Mouse (Mus musculus) small intestine, adult 2 months (tissue): ENCODE results near the gene Myom1. TPM values are rescaled to one million over a fixed set of nuclear protein-coding genes. Genes with fewer than 3 reads are reported as not detected.

ENCODE experiments used
- H3K27ac ChIP-seq: fragments of 200-500 bp; 2 replicates; pipeline ENCODE4 v1.5.1; 2012; ENCODE audit warnings: low read depth, low read length, control low read depth, inconsistent platforms; ENCODE audit not compliant: insufficient read depth
- H3K27me3 ChIP-seq: fragments of 200-500 bp; 2 replicates; pipeline ENCODE4 v1.6.1; 2012; ENCODE audit warnings: mild to moderate bottlenecking, moderate library complexity, low read length, inconsistent platforms; ENCODE audit not compliant: control insufficient read depth, insufficient read depth
- H3K36me3 ChIP-seq: fragments of 200-500 bp; 2 replicates; pipeline ENCODE4 v1.6.1; 2012; ENCODE audit warnings: mild to moderate bottlenecking, low read length, control low read depth, inconsistent platforms; ENCODE audit not compliant: control insufficient read depth, insufficient read depth
- H3K4me1 ChIP-seq: fragments of 200-500 bp; 2 replicates; pipeline ENCODE4 v1.6.1; 2012; ENCODE audit warnings: low read length, inconsistent platforms, mixed read lengths; ENCODE audit not compliant: control insufficient read depth, insufficient read depth, insufficient read length
- H3K4me3 ChIP-seq: fragments of 200-500 bp; 2 replicates; pipeline ENCODE4 v1.5.1; 2012; ENCODE audit warnings: low read depth, mild to moderate bottlenecking, control low read depth, inconsistent platforms, low read length, moderate library complexity
- CTCF ChIP-seq: fragments of 200-500 bp; IDR thresholded peaks from 2 replicates; pipeline ENCODE4 v1.5.1; 2012; ENCODE audit warnings: low read depth, mild to moderate bottlenecking, control low read depth, inconsistent platforms, low read length, moderate library complexity, mixed read lengths; ENCODE audit not compliant: insufficient replicate concordance, insufficient read length; ENCODE audit errors: extremely low read depth
- POLR2A ChIP-seq: fragments of 200-500 bp; IDR thresholded peaks from 2 replicates; pipeline ENCODE4 v1.6.1; 2012; ENCODE audit warnings: low read depth, mild to moderate bottlenecking, control low read depth, inconsistent platforms, low read length, moderate library complexity
- WGBS: fragments of 180-500 bp; shearing (Covaris S2); methylation state at CpG from one replicate; pipeline ENCODE4 v1.1.7; 2018; 5-methylcytosine and 5-hydroxymethylcytosine counted together
- polyA plus RNA-seq: library from polyadenylated mRNA; depleted of rRNA; stranded (reverse); fragments of >200 nt; gene quantifications from 2 replicates; pipeline ENCODE4 v1.2.3, GENCODE M21; 2012

Gene Myom1
- polyA plus RNA-seq, 1 experiment, result 3.1 TPM

DNA sequence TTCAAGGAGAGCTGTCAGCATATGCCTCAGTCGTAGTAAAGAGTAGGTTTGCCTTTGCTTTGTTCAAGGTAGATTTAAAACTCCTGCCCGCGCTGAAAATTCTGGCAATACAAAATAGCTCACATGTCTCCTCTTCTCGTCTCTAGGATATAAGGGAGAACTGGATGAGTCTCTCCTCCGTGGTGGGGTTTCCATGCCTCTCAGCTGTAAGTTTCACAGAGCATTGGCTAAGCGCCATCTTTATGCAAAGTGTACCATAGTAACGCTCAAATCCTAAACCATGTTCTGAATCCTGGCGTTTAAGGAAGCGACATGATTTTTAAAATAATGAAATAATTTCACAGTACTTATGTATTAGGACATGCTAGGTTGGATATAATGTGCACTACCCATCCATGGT is 43.2 kb downstream of the Myom1 start:
- Histone ChIP-seq H3K27me3 (no peaks in the 10 kb centered on the region), H3K4me3 (no peak overlapping the region), H3K36me3 (no peaks in the 10 kb centered on the region), H3K4me1 (no peaks in the 10 kb centered on the region), H3K27ac (no peak overlapping the region)
- 84% methylated on average over 9 of the region's 9 CpGs for WGBS
- TF ChIP-seq CTCF (no peak), POLR2A (no peak)

DNA sequence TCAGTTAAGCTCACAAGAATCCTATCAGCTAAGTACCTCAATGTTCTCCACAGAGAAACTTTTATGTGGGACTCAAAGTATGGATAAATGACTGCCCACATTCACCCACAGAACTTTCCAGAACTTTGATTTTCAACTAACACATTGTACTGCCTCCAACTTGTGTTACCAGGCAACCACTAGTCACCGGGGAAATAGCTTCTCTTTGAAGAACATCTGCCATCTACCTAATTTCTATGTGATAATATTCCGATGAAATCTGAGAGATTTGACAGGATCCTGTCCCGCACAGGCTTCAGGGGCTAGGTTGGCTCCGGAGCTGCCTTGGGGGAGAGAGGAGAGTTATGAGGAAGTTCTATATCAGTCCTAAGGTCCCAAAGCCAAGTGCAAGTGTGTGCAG is 44.4 kb downstream of the Myom1 start:
- no peak overlapping the region for H3K4me3 ChIP-seq
- no peaks in the 10 kb centered on the region for H3K36me3 ChIP-seq
- TF ChIP-seq POLR2A (no peak), CTCF (no peak)
- H3K27me3 ChIP-seq, result no peaks in the 10 kb centered on the region
- no peak overlapping the region for H3K27ac ChIP-seq
- H3K4me1 ChIP-seq, result no peaks in the 10 kb centered on the region
- 86% methylated on average over 4 of the region's 4 CpGs for WGBS

DNA sequence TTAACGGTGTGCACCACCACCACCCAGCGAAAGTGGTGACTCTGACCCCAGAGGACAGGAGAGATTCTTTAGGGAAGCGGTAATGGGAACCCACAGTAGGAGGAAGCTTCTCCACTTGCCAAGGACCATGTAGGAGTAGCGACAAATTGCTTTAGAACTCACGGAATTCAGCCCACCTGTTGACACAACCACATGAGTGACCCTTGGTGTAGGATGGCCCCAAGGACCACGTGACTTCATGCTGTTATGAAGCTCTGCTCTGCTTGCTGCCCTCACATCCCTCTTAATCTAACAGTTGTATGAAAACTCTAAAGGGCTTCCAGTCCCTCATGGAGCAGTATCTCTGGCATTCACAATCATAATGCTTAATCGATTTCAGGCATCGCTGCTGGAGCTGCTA is 46.9 kb downstream of the Myom1 start:
- H3K4me3 ChIP-seq, result no peak overlapping the region
- no peaks in the 10 kb centered on the region for H3K36me3 ChIP-seq
- WGBS, result 90% methylated on average over 8 of the region's 8 CpGs
- H3K27ac ChIP-seq, result no peak overlapping the region
- no peaks in the 10 kb centered on the region for H3K27me3 ChIP-seq
- no peaks in the 10 kb centered on the region; the same call in 1 of the 2 replicates for H3K4me1 ChIP-seq
- TF ChIP-seq CTCF, result no peak
- no peak for TF ChIP-seq POLR2A

DNA sequence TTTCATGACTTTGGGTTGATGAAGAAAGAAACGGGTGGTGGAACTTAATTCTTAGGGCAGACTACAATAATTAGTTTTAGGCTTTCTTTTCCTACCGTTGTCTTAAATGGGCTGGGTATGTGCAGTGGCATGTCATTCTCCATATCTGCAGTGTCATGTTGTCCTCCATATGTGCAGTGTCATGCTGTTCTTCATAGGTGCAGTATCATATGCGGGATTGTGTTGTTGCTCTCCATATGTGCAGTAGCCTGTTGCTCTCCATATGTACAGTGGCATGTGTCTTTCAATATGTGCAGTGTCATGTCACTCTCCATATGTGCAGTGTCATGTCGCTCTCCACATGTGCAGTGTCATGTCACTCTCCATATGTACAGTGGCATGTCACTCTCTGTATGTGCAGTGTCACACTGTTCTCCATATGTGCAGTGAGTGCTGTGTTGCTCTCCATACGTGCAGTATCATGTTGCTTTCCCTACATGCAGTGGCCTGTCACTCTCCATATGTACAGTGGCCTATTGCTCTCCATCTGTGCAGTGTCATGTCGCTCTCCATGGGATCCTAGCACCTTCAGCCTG is 50.8 kb downstream of the Myom1 start:
- TF ChIP-seq POLR2A (no peak), CTCF (no peak)
- Histone ChIP-seq H3K27me3 (no peaks in the 10 kb centered on the region), H3K36me3 (no peaks in the 10 kb centered on the region), H3K27ac (no peak overlapping the region), H3K4me1 (no peaks in the 10 kb centered on the region; the same call in 1 of the 2 replicates), H3K4me3 (no peak overlapping the region)
- 84% methylated on average over 6 of the region's 6 CpGs for WGBS

DNA sequence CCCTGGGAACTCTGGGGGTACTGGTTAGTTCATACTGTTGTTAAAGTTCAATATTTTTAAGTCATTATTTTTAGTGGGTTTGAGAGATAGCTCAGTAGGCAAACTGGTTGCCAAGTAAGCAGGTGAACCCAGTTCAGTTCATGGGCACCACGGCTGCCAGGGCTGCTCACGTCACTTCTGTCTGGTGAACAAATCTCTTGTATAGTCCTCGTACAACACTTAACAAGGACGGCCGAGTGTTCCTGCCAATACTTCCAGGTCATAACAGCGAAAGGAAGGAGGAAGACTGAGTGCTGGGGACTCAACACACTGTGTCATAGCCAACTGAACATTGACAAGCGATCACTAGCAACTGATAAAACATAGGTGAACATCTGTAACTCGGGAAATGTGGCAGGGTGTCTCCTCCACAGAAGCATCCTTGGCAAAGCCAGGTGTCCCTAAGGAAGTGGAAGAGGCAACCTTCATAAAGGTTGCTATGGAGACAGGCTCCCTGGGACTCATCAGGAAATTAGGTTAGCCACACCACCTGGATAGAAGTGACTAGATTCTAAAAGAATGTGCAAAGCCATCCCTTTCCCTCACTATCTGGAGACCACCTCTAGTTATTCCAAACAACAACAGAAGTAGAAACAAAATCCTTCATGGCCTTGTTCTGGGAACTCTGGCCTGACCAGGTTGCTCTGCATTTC is 52.9 kb downstream of the Myom1 start:
- Histone ChIP-seq H3K4me1 (no peaks in the 10 kb centered on the region; the same call in 1 of the 2 replicates), H3K27me3 (no peaks in the 10 kb centered on the region), H3K36me3 (no peaks in the 10 kb centered on the region), H3K27ac (no peak overlapping the region), H3K4me3 (no peak overlapping the region)
- TF ChIP-seq CTCF (no peak), POLR2A (no peak)
- 82% methylated on average over 8 of the region's 8 CpGs for WGBS

DNA sequence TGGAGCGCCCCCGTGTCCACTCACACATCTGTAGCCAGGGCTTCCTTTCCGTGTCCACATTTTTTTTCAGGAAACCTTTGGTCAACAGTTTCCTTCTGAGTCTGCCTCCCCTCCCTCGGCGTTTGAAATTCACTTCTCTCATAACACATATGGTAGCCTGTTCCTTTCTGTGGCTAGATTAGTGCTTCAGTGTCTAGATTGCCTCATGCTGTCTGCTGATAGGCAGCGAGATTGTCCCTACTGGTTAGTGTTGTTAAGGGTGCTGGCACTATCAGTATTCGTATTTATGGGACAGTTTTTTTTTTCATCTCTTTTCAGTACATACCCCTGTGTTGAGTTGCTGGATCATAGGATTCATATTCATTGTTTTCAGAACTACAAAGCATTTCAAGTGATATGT is 54.0 kb downstream of the Myom1 start:
- Histone ChIP-seq H3K36me3 (no peaks in the 10 kb centered on the region), H3K27me3 (no peaks in the 10 kb centered on the region), H3K4me3 (no peak overlapping the region), H3K4me1 (no peaks in the 10 kb centered on the region; the same call in 1 of the 2 replicates), H3K27ac (no peak overlapping the region)
- TF ChIP-seq POLR2A (no peak), CTCF (no peak)
- 59% methylated on average over 7 of the region's 7 CpGs for WGBS

DNA sequence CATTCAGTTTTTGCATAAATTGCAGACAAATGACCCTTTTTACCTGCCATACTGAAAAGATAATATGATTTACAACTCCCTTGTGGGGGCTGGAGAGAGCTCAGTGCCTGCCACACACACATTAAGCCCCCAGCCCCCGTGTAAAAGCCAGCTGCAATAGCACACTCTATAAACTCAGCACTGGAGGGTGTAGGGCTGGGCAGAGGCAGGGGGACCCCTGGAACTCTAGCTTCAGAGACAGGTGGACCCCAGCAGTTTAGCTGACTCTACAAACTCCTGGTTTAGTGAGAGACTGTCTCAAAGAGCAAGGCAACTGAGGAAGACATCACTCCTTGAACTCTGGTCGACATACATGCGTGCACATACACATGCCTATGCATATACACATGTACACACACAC is 55.3 kb downstream of the Myom1 start:
- no peak for TF ChIP-seq CTCF
- TF ChIP-seq POLR2A, result no peak
- WGBS, result 73% methylated on average over 3 of the region's 3 CpGs
- no peak overlapping the region for H3K4me3 ChIP-seq
- H3K4me1 ChIP-seq, result no peaks in the 10 kb centered on the region; the same call in 1 of the 2 replicates
- H3K27ac ChIP-seq, result no peak overlapping the region
- no peaks in the 10 kb centered on the region for H3K27me3 ChIP-seq
- H3K36me3 ChIP-seq, result no peaks in the 10 kb centered on the region
